Mouse (Mus musculus) limb, embryonic 14.5 days (tissue): ENCODE results near the gene Eepd1. TPM values are rescaled to one million over a fixed set of nuclear protein-coding genes. Genes with fewer than 3 reads are reported as not detected.
A peak's percentile ranks its signal among the peaks of the same experiment; 100 is the strongest.

Experiments
- ATAC-seq: fragments of 200-750 bp; cut with Nextera tagmentation; 2 replicates; pipeline ENCODE4 v1.8.0; 2017; ENCODE audit warnings: low read depth, moderate number of reproducible peaks, moderate TSS enrichment; ENCODE audit not compliant: low FRiP score
- DNase-seq: peaks from one replicate; pipeline ENCODE4 v3.0.0-alpha.2; 2015; ENCODE audit warnings: low spot score
- H3K27ac ChIP-seq: fragments of 300-500 bp; sonication (generic); replicated peaks from 2 replicates; pipeline ENCODE4 v1.5.1; 2014; ENCODE audit warnings: low read depth, mild to moderate bottlenecking, low read length, moderate library complexity, mixed read lengths
- H3K27me3 ChIP-seq: fragments of 300-500 bp; sonication (generic); 2 replicates; pipeline ENCODE4 v1.6.1; 2014; ENCODE audit warnings: low read length, mixed read lengths; ENCODE audit not compliant: control insufficient read depth, insufficient read depth
- H3K36me3 ChIP-seq: fragments of 300-500 bp; sonication (generic); 2 replicates; pipeline ENCODE4 v1.6.1; 2014; ENCODE audit warnings: mild to moderate bottlenecking, low read length, moderate library complexity, mixed read lengths; ENCODE audit not compliant: control insufficient read depth, insufficient read depth
- H3K4me1 ChIP-seq: fragments of 300-500 bp; sonication (generic); 2 replicates; pipeline ENCODE4 v1.6.1; 2014; ENCODE audit warnings: antibody characterized with exemption, low read length, mixed read lengths; ENCODE audit not compliant: control insufficient read depth, insufficient read depth
- H3K4me2 ChIP-seq: fragments of 300-500 bp; sonication (generic); replicated peaks from 2 replicates; pipeline ENCODE4 v1.6.1; 2014; ENCODE audit warnings: low read depth, mild to moderate bottlenecking, low read length, moderate library complexity; ENCODE audit not compliant: severe bottlenecking
- H3K4me3 ChIP-seq: fragments of 300-500 bp; sonication (generic); replicated peaks from 2 replicates; pipeline ENCODE4 v1.5.1; 2014; ENCODE audit warnings: low read length
- H3K9ac ChIP-seq: fragments of 300-500 bp; sonication (generic); 2 replicates; pipeline ENCODE4 v1.6.1; 2014; ENCODE audit warnings: mild to moderate bottlenecking, low read depth, low read length, moderate library complexity; ENCODE audit not compliant: severe bottlenecking
- H3K9me3 ChIP-seq: fragments of 300-500 bp; sonication (generic); 2 replicates; pipeline ENCODE4 v1.6.1; 2016; ENCODE audit warnings: low read length; ENCODE audit not compliant: control insufficient read depth
- POLR2A ChIP-seq: fragments of 200-500 bp; IDR thresholded peaks from 2 replicates; pipeline ENCODE4 v1.8.0; 2012; ENCODE audit warnings: inconsistent platforms, mild to moderate bottlenecking, moderate library complexity, borderline replicate concordance; ENCODE audit not compliant: insufficient read depth, insufficient read length; ENCODE audit errors: extremely low read depth
- WGBS: fragments of 180-500 bp; shearing (Covaris S2); extraction: QIAGEN DNeasy Blood & Tissue Kit; methylation state at CpG from one replicate; pipeline ENCODE4 v1.1.7; 2014; 5-methylcytosine and 5-hydroxymethylcytosine counted together
- polyA plus RNA-seq, 2 experiments: library from polyadenylated mRNA; depleted of rRNA in 1 of 2; stranded (reverse) in 1 of 2; unstranded in 1 of 2; fragments of >200 nt; fragmentation: Nextera tagmentation in 1 of 2; extraction: Ambion mirVana in 1 of 2; gene quantifications; 2 replicates each; pipeline versions ENCODE4 v1.2.1 to v1.2.3; 2012 to 2014

The Eepd1 gene
- polyA plus RNA-seq, 2 experiments: 10.6 to 17.2 TPM

DNA sequence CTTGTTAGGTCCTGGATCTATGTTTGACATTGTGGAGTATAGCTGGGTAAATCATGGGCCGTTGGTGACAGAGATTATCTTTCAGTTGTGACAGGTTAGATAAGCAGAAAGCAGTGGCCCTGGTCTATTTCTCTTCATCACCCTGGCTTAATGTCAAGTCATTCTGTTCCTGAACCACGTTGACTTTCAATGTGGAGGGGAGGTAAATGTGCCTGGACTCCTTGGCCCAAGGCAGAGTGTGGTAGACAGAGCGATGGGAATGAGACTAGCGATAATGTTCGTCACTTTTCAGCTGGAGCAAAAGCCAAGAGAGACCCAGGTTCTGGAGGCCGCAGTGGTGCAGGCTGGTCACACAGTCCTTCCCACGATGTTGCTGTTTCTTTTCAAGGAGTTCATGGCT, 35.3 kb downstream of the Eepd1 start:
- Histone ChIP-seq H3K36me3 (no peaks in the 10 kb centered on the region), H3K4me1 (peaks cover 19% of the 10 kb centered on the region), H3K4me3 (no peak overlapping the region), H3K27me3 (no peaks in the 10 kb centered on the region), H3K27ac (no peak overlapping the region), H3K4me2 (no peak overlapping the region), H3K9me3 (no peaks in the 10 kb centered on the region), H3K9ac (no peak overlapping the region)
- 77% methylated on average over 7 of the region's 7 CpGs for WGBS
- DNase-seq (no peak), ATAC-seq (no peak)
- TF ChIP-seq POLR2A: no peak

DNA sequence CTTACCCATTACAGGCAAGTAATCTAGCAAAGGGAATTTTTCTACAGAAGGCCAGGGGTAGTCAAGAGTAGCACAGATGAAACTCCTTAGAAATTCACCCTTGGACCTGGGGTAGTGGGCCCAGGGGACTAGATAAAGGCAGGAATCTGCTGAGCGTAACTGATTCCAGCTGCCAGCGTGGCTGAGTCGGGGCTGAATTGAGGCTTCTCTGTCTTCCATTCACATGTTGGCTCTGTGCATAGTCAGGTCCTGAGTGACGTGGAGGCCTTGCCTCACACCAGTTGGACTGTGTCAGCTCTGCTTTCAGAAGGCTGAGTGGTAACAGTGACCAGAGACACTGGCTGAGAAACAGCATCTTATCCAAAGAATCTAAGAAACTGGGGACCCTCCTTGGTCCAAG, 36.6 kb downstream of the Eepd1 start:
- TF ChIP-seq POLR2A: no peak
- H3K27ac ChIP-seq: no peak overlapping the region
- H3K4me2 ChIP-seq: no peak overlapping the region
- DNase-seq: no peak
- 36% methylated on average over 4 of the region's 4 CpGs for WGBS
- no peaks in the 10 kb centered on the region for H3K36me3 ChIP-seq
- no peaks in the 10 kb centered on the region for H3K27me3 ChIP-seq
- no peaks in the 10 kb centered on the region for H3K9me3 ChIP-seq
- no peak overlapping the region for H3K4me3 ChIP-seq
- peaks cover 19% of the 10 kb centered on the region for H3K4me1 ChIP-seq
- ATAC-seq: no peak
- H3K9ac ChIP-seq: no peak overlapping the region

DNA sequence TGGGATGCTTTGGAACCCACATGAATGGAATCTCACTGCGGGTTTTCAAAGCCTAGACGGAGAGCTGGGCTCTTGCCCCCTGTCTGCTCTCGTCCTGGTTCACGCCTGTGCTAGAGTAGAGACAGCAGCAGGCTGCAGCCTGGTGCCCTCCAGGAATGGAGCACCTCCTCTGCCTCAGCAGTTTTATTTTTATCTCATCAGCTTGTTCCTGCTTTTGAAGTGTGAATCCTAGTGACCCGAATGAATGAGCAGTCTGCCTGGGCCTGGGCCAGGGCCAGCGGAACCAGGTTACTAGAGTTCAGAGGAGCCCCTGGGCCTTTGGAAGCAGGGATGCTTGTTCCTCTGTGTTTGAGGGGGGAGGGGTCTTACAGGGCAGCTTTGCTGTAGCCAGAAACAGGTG, 37.8 kb downstream of the Eepd1 start:
- Histone ChIP-seq H3K27ac (no peak overlapping the region), H3K9me3 (no peaks in the 10 kb centered on the region), H3K4me2 (no peak overlapping the region), H3K4me3 (no peak overlapping the region), H3K36me3 (no peaks in the 10 kb centered on the region), H3K27me3 (no peaks in the 10 kb centered on the region), H3K4me1 (peaks cover 16% of the 10 kb centered on the region), H3K9ac (no peak overlapping the region)
- ATAC-seq (no peak), DNase-seq (no peak)
- WGBS: 57% methylated on average over 6 of the region's 6 CpGs
- no peak for TF ChIP-seq POLR2A

- Histone ChIP-seq H3K4me1 (peaks cover 13% of the 10 kb centered on the region), H3K4me3 (no peak overlapping the region), H3K4me2 (no peak overlapping the region), H3K36me3 (no peaks in the 10 kb centered on the region), H3K9me3 (no peaks in the 10 kb centered on the region), H3K27ac (no peak overlapping the region), H3K27me3 (no peaks in the 10 kb centered on the region), H3K9ac (no peak overlapping the region)
- ATAC-seq: no peak
- WGBS: 54% methylated on average over 7 of the region's 7 CpGs
- no peak for TF ChIP-seq POLR2A
- DNase-seq: no peak
These were observed 39.5 kb downstream of the Eepd1 start for GRCm38 (mm10) chr9:25520826-25521225.

- no peaks in the 10 kb centered on the region for H3K36me3 ChIP-seq
- 89% methylated on average over 2 of the region's 2 CpGs for WGBS
- no peak overlapping the region for H3K4me2 ChIP-seq
- DNase-seq (no peak), ATAC-seq (no peak)
- peaks cover 19% of the 10 kb centered on the region for H3K4me1 ChIP-seq
- TF ChIP-seq POLR2A: no peak
- H3K9me3 ChIP-seq: no peaks in the 10 kb centered on the region
- no peaks in the 10 kb centered on the region for H3K27me3 ChIP-seq
- H3K27ac ChIP-seq: no peak overlapping the region
- no peak overlapping the region for H3K4me3 ChIP-seq
- H3K9ac ChIP-seq: no peak overlapping the region
These were observed 40.5 kb downstream of the Eepd1 start for GRCm38 (mm10) chr9:25521825-25522224.

- Histone ChIP-seq H3K36me3 (no peaks in the 10 kb centered on the region), H3K9me3 (no peaks in the 10 kb centered on the region), H3K4me3 (no peak overlapping the region), H3K9ac (no peak overlapping the region), H3K4me1 (peaks cover 19% of the 10 kb centered on the region), H3K27ac (peak overlapping the region; percentile 67), H3K4me2 (no peak overlapping the region), H3K27me3 (no peaks in the 10 kb centered on the region)
- DNase-seq (no peak), ATAC-seq (no peak; the same call in 1 of the 2 replicates)
- 0% methylated on average over 1 of the region's 1 CpGs for WGBS
- TF ChIP-seq POLR2A: no peak
These were observed 45.2 kb downstream of the Eepd1 start for GRCm38 (mm10) chr9:25526516-25526915.
